Mouse (Mus musculus) cortical plate, adult 2 months (tissue): ENCODE results near the gene Acot13.

ENCODE experiments used
- CTCF ChIP-seq: fragments of 200-500 bp; IDR thresholded peaks from 2 replicates; pipeline ENCODE4 v1.5.1; 2011; ENCODE audit warnings: mild to moderate bottlenecking, control low read depth, low read length; ENCODE audit not compliant: insufficient read depth; ENCODE audit errors: extremely low read depth
- POLR2A ChIP-seq: fragments of 200-500 bp; IDR thresholded peaks from 2 replicates; pipeline ENCODE4 v1.6.1; 2011; ENCODE audit warnings: mild to moderate bottlenecking, low read length, control low read depth; ENCODE audit not compliant: insufficient read depth; ENCODE audit errors: extremely low read depth

- TF ChIP-seq CTCF (no peak), POLR2A (no peak)
These were observed 5.2 kb downstream of the Acot13 start for GRCm38 (mm10) chr13:24826116-24826515.
